Mouse (Mus musculus): ENCODE measurements around the gene Cpxm2.

The Cpxm2 gene

DNA sequence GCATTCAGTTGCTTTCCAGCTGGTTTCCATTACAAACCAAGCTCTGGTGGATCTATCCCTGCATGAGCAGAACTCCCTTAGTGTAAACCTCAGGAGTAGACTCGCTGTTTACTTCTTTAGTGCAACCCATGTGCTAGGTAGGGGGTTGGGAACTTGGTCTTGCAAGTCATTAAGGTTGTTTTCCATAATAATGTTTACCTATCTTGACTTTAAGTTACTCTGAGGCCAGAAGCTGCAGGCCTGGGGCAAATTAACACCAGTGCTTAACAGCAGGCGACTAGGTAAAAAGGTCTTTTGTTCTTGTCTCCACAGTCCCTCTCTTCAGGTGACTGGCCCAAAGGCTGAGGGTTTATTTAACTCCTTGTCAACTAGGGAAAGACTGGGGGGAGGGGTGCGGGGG is 139.3 kb downstream of the Cpxm2 start:
- no peak for DNase-seq

DNA sequence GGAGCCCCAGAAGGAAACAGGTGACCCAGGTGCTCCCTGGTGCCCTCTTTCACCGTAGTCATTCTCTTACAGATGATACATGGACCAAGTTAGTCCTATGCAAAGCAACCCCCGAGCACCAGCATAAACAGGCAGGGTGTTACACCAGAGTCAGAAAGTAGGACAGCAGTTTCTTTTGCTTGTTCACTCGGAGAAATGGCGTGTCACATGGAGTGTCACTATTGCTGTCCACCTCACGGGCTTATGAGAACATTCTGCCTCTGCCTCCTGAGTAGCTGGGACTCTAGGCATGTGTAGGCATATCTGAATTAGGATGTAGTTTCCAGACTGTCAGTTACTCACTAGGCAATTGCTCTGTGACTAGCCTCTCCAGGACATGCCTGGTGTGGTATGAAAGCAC is 140.6 kb downstream of the Cpxm2 start:
- DNase-seq, result no peak

DNA sequence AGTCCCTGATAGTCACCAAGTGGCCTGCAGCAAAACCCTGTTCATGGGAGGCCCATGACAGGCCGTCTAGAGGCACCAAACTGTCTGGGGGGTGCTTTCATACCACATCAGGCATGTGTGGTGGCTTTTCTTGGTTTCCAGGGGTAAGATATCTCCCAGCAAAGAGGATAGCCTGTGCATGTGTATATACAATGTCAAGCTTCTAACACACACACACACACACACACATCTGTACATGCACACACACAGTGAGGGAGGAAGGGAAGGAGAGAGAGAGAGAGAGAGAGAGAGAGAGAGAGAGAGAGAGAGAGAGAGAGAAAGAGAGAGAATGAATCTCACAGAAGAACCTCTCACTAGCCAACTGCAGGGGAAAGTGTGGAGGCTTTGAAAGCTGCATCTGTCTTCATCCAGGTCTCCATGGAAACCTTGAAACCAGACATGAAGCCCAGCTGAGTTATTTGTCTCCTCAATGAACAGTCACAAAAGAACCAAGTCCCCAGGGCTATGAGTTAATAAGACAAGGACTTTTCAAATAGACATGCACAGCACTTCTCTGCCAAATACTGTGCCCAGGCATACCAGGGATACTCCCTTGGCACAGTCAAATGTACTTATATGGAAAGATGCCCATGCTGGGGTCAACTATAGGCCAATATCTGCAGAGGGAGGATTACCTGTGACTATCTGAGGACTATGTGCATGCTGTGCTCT is 141.4 kb downstream of the Cpxm2 start:
- no peak for DNase-seq

DNA sequence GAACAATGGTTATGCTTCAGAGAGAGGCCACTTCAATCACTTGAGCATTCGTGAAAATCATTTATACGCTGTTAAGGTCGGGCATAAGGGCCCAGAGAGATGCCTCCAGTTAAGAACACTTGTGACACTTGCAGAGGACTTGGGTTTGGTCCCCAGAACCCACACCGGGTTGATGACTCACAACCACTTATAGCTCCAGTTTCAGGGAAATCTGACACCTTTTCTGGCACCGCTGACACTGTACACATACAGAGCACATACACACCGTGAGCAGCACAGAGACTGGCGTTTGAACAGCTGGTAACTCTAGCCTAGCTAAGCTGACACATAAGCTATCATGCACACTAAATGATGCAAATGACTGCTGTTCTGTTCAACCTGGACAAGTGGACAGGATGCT is 145.5 kb downstream of the Cpxm2 start:
- DNase-seq, result no peak

DNA sequence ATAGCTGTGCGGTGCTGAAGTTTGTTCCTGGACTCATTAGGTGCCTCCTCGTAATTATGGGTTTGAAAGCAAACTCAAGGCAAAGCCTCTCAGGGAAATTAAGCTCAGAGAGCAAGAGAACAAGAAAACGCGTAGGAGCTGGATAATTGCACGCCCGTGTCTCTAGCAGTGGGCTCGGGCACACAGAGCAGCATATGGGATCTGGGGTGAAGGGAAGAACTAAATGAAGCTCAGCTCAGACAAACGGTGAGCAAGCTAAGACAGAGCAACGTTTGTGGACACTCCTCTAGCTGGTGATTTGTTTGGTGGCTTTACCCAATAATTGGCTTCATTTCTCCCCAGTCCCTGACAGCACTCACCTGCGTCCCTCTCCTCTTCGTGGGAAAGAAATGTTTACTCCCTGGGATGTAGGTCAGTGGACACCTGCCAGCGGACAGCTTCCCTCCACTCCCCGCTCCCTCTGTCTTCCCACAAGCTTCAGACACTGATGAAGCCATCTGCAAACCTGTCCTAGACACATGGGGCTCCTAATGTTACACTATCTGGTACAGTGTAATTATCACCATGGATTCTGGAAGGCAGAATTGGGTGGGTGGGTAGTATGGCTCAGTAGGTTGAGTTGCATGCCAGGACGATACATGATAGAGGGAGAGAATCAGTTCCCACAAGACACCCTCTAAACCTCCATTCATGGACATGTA is 148.4 kb downstream of the Cpxm2 start:
- no peak for DNase-seq

DNA sequence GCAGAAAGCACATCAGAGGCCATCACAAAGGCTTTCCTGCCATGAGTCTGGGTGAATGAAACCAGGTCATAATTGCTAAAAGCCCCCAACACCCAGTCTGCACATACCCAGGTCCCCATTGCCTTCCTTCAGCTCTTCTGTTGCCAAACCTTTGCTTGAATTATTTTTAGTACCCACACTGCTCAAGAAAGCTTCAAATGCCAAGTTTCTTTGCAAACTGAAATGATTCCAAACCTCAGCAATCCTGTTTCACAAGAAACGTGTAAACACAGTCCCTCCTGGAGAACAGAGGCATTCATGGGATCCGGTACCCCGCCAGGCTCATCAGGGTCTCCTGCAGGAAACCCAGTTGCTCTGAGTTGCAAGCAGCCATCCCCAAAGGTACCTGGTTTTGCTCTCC is 161.7 kb downstream of the Cpxm2 start:
- no peak for DNase-seq

DNA sequence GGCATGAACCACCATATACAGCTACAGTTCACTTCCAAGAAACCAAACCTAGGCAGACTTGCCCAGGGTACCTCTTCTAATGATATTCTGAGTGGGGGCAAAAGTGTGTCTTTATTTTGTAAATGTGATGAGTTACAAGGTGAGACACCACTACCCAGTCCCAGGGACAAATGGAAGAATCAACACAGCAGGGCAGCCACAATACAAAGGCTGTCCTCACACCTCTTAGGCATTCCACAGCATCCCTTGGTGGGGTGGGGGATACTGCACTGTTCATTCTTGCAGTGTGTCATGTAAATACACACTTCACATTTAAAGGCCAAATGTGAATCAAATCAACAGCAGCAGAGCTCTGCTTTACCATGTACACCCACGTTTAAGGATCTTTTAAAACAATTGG is 162.3 kb downstream of the Cpxm2 start:
- DNase-seq, result no peak

DNA sequence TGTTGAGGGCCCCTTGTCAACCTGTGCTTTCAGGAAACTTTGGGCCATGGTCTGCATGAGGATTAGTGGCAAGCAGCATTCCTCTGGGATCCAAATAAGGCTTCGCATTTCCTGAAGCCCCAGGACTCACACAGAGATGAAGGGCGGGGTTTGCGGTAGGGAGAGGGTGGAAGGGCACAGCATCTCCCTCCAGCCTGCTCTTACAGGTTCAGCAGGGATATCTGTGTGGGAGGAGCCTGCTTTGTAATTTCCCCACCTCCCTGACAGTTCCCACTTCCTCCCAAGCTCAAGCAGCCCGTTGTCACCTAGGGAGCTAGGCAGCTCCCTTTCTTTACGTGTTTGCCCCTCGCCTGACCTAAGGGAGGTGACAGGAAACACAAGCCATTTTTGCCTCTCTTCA is 165.5 kb downstream of the Cpxm2 start:
- DNase-seq, result no peak

All from right cerebral cortex, postnatal 14 days (tissue).